Mouse (Mus musculus) ES-Bruce4 (cell line): Measurements from ENCODE around the gene Il1rl1.

Experiments used
- CTCF ChIP-seq: IDR thresholded peaks from one replicate; pipeline ENCODE4 v1.8.1; 2011; ENCODE audit warnings: low read depth, low read length
- EP300 ChIP-seq: IDR thresholded peaks from 2 replicates; pipeline ENCODE4 v1.6.1; 2011; ENCODE audit warnings: low read depth, low read length; ENCODE audit not compliant: insufficient read depth
- POLR2A ChIP-seq: IDR thresholded peaks from one replicate; pipeline ENCODE4 v1.8.1; 2011; ENCODE audit warnings: low read length; ENCODE audit not compliant: insufficient read depth

DNA sequence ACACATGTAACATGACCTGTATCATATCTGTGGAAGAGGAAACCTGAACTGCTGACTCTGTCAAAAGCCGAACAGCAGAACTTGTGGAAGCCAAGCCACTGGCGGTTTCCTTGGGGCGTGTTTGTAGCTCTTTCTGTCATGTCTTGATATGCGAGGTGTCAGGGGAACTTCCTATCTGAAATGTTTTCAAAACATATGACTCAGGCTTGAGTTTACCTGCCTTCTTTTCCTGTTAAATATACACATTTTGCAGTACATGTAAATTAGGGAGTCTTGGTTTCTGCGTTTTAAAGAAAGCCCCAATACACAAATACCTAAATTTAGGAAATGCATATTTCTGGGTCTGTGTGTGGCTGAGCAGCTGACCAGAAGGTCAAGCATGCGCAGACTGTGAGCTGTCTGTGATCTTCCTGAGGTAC is 50.1 kb downstream of the Il1rl1 start:
- no peak for TF ChIP-seq POLR2A
- TF ChIP-seq CTCF: no peak
- TF ChIP-seq EP300: no peak
